Mouse (Mus musculus) cerebellum, postnatal 25 days (tissue): Measurements from ENCODE around the gene Rpl10a.
"Not testable (repeated sequence)": the region's sequence is repeated elsewhere in the genome, so short reads cannot be mapped to it uniquely, and the experiment has no call there.

Experiments
- DNase-seq, 2 experiments: peaks; one replicate each; pipeline ENCODE4 v3.0.0; 2021; ENCODE audit warnings: mixed read lengths in 2 of 2

Gene Rpl10a

DNA sequence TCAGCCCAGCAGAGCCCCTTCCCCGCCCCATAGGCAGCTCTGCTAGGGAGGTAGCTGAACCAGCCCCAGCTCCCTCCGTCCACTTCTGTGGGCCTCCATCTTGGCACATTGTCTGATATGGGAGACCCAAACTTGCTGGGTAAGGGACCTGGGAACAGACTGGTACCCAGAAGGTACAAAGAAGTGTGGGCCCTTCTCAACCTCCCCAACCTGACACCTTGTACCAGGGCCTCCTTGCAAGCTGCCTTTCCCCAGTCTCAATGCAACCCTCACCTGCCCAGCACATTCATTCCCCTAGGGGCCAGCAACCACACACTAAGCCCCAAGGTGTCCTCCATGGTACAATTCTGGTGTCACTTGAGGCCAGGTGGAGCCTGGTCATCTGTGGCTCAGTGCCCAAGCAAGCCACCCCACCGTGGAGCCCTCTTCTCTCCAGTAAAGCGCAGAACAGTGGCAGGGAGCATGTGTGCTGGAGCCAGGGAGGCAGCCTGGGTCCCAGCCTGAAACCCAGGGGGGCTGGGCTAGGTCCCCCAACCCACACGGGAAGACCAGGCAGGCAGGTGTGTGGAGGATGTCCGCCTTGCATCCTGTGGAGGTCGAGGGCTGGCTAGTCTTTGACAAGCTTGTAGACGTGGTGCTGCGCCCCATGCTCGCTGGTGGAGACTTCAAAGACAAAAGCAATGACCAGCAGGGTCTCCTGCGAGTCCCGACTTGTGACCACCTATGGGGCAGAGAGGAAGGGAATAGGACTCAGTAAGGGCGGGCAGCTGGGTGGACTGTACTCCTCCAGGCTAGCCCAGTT, 4.0 kb downstream of the Rpl10a start:
- peak in 1 of 2 experiments; percentile 33 for DNase-seq

DNA sequence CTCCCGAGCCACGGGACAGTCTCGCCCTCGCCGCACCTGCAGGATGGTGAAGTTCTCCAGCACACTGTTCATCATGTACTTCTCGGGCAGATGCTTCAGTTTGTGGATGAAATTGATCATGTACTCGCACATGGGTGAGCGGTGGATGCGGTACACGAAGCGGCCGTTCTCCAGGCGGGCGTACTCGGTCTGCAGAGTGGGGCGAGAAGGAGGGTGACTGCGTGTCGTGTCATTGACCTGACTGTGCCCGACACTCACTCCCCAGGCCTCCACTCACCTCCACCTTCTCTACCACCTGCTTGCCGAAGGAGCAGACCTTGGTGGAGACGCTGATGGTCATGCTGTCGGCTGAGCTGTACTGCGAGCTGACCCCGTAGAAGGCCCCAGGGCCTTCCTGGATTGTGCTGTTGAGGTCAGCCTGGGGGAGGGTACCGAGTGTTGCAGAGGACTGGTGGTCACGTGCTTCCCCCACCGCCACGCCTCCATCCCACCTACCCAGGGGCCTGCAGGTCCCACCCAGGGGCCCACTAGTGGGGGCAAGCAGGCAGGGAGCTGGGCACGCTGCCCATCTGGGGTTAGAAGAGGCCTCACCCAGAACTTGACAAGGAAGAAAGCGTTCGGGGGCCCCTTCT, 4.8 kb downstream of the Rpl10a start:
- DNase-seq, result no peak

DNA sequence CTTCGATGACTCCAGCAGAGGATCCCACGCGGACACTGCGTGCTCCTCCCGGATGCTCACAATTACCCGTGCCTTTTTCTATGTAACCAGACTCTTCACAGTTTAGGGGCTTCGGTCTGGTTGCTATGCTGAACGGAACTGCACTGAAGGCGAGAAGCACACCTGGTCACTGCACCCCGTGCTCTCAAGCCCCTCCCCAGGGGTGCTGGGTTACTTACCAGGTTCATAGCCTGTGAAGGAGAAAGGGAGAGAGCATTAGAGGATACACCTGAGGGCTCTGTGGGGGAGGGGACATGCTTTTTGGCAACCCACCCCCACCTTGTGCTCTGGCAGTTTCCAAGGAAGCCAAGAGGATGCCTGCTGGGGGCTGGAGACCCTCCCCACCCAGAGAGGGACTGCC, 7.0 kb downstream of the Rpl10a start:
- no peak for DNase-seq

DNA sequence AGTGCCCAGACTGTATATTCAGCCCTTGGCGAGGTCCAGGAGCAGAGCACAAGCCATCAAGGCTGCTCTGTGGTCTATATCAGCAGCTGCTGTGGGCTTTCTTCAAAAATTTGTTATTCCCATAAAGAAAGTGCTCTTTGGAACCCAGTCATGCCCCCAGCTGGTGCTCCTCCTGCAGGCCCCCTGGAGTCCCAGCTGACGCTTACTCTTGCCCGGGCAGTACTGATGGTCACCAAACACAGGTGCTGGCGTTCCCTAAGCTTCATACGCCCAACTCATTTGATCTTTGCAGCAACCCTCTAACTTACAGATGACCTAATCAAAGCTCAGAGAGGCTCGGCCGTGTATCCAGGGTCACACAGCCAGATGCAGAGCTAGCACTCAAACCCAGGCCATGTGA, 9.3 kb downstream of the Rpl10a start:
- DNase-seq, result no peak

DNA sequence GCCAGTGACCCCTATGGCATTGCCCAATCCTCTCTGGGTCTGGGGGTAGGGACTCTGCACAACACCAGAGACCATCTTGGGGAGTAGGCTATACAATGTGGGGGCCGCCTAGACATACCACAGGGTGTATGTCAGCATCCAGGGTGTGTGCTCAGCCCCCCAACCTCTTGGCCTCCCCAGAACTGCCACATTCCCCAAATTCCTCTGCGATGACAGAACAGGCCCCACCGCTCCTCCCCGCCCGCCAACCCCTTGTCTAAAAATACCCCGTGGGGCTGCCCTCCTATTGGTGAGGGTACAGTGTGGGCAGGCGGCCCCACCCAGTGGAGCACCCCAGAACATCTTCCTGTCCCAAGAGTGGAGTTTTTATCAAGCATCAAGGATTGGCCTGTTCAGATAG, 12.3 kb downstream of the Rpl10a start:
- no peak for DNase-seq

DNA sequence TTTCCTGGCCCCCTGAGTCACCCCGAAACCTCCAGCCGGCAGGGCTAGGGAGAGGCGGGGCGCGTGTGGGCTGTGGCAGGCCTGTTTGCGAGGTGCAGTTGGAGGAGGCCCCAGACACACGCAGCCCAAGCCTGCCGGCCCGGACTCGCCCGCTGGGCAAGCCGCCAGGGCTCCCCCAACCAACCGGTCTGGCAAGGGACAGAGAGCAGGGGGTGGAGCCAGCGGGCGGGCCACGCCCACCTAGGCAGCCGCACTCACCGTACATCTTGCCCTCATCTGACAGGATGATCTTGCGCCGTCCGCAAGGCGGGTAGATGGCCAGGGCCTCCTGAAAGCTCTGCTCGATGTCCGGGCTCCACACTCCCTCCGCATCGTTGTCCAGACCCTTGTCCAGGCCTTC, 12.8 kb downstream of the Rpl10a start:
- peak; percentile 51 to 73 for DNase-seq

DNA sequence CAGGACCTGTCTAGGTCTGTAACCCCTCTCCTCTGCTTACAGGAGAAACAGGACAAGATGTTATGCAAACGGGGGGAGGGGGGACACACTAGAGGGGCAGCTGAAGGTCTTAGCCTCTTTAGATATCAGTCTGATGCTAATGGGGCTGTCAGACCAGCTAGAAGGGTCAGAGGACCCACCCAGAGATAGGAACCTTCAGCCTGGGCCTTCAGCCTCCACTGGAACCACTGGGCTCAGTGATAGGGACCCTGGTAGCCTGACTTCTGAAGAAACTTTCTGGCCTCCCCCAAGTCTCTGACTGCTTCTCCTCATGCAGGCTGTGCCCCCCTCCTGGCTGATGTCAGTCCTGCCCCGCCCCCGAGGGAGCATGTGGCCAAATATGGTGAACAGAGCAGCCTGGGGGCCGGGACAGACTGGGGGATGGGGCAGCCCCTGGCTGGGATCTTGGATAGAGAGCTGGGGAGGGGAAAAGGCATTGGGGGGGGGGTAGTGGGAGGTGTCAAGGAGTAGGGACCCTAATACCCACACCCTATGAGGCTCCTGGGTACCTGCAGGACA, 15.9 kb downstream of the Rpl10a start:
- no peak for DNase-seq

DNA sequence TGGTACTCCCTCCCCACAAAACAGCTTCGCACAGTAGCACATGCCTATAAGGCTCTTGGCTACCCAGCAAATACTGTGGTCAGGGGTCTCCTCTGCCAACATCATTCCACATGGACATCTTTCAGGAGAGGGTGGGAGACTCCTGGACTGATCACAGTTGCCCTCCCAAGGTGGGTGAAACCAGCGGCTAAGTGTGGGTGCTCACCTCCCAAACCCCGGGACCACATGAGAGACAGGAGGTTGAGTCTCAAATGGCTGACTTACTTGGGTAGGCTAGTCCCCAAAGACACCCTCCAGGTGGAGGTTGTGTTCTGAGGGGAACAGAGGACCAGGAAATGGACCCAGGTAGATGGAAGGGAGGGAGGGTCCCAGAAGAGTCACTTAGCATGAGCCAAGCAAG, 16.4 kb downstream of the Rpl10a start:
- DNase-seq, result no peak

DNA sequence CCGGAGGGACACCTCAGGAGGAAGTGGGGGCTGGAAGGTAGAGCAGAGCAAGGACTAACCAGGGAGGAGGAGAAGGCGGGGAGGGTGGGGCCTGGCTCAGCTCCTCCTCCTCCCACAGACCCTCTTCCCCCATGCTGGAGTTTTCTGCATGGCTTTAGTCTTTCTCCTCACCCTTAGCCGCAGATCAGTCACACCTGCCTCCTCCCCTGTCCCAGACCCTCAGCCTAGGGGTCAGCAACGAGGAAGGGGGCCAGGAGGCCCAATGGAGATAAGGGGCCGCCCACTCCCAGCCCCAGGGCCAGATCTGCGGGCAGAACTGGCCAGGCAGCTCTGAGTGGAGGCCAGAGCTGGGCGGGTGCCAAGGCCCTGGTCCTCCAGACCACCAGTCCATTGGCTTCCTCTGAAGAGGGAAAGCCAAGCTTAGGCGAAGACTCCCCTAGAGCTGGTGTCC, 17.0 kb downstream of the Rpl10a start:
- DNase-seq, result no peak

DNA sequence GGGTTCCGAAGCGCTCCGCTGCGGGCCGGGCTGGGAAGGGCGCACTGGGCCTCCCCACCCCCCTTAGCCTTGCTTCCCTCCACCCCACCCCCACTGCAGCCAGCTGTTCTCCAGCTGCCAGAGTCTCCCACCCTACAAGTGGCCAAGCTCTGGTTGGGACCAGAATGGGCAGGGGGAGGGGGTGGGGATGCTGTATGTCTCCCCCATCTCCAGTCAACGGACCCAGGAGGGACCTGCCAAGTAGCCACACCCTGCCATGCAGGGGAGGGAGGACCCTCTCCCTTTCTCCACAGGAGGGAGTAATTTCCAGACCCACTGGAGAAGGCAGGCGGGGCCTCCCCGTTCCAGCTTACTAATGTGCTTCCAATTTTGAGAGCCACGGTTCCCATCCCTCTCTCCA, 17.6 kb downstream of the Rpl10a start:
- no peak for DNase-seq

DNA sequence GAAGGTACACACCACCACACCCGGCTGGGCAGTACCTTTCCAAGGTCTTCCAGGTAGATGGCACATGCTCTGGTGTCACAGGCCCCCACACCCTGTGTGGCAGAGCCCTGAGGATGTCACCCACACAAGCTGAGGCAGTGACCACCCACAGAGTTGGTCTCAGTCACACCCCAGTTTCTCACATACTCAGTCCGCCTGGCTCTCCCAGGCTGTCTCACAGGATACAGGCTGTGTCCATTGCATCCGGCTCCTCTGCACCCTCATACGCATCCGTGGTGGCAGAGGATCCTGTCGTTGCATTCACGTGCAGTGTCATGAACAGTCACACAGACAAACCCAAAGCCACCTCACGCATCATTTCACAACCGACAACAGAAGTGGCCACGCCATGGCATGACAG, 19.1 kb downstream of the Rpl10a start:
- no peak for DNase-seq

DNA sequence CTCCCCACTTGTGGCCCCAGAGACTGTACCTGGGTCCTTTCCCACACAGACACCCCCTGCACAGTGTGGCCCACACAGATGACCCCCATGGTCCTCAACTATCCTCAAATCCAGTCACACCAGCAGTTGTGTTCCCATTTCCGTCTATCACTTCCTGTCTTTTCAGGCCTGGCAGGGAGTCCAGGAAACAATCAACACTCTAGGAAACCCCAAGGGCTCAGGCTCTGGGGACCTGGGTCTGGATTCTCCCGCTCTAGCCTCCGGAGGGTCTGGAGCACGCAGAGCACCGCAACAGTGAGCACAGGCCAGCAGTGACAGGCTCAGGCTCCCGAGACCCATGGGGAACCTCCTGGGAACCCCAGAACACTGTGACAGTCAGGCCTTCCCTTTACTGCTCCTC, 19.9 kb downstream of the Rpl10a start:
- DNase-seq, result no peak

DNA sequence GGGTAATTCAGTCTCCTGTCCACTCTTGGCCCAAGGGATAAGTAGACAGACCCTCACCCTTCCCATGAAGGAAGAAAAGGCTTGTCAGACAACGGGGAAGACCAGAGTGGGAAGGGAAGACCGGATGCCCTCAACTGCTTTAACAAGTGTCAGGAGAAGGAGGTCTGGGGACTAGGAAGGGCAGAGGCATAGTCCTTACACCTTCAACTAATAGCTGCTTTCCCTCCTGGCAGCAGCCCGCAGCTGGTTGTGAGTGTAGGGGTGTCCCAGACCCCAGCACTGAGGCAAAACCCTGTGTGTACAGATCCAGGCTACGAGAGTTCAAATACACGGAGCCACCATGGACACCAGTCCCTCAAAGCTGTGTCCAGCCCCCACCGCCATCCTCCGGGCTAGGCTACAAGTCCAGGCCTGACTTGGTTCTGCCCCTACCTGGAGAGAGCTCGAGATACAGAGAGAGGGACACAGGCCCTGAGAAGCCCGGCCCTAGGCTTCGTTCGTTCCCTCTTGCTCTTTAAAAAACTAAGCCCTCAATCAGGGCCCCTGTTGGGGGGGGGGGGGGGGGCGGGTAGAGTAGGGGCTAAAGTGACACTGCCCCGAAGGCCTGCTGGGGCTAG, 21.1 kb downstream of the Rpl10a start:
- no peak for DNase-seq

DNA sequence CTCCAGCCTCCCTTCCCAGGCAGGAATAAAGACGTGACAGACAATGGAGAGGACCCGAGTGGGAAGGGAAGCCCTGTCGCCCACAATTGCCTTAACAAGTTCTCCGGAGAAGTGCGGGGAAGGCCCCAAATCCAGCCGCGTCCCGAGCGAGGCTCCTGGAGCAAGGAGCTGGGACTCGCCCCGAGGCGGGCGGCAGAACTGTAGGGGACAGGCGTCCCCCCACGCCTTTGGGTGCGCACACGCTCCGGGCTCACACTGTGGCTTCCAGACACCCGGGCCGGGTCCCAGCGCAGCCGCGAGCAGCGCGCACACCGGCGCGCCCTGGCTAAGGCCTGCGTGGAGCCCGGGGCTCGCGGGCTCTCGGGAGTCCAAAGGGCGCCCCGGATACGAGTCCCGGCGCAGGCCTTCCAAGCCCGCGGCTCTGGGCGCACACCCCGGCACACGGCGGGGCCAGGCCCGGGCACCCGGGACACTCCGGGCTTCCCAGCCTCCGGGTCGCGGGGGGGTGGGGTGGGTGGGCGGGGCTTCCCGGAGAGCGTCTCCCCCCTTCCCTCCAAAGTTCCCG, 21.7 kb downstream of the Rpl10a start:
- DNase-seq, result no peak

DNA sequence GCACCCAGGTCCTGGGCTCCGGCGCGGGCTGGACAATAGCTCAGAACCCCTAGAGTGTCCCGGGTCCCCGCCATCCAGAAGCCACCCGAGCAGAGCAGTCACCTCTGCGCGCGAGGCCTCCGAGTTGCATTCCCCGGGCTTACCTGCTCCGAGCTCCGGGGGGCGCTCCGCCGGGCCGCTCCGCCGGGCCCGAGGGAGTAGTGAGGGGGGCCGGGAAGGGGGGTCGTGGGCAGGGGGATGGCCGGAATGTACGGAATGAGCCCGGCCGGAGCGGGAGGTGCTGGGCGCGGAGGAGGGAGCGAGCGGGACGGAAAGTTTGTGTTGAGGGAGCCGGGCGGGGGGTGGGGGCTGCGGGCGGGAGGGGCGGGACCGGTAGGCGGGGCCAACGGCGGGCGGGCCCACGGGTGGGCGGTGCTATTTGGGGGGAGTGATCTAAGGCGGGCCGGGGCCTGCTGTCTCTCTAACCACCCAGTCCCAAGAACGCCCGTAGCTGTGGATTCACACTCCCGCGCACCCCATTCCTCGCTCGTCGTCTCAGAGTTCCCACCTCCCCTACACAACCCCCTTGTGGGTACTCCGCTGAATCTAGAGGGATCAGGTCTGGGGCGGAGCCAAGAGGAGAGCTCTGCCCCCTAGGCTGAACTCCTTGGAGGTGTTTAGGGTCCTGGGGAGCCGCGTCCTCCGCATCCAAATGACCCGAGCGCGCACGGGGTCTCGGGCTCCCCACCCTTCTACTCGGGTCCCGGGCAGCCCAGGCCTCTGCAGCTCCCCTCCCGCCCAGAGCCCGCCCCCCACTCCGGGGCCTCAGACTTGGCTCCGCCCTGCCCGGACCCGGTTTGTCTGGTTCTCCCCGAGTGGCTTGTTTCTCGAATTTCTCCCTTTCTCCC, 22.4 kb downstream of the Rpl10a start, which contains the start of gene Tead3:
Gene Tead3 (minus strand): TSS at position 352 of the 887 bp plus-strand sequence.
- peak in 1 of 2 experiments; percentile 51 for DNase-seq

DNA sequence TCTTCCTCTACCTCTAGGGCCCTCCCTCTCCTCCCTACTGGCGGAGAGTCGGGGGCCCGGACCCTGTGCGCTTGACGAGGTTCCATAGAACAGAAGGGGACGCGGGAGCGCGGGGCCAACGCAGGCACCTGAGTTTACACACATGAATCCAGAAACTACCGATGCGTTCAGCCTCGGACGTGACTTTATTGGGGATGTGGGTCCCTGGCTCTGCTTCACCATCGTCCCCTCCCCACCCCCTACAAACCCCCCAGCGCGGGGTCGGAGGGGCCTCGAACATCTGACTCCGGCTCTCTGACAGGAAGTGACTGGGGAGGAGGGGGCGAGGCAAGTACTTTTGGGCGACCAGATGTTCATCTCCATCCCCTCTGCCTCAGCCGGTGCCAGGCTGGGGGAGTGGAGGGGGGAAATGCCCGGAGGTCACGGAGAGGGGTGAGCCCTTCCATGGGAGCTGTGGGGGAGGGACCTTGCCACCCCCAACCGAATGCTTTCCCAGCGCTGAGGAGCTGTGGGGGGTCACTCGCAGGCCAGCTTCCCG, 23.2 kb downstream of the Rpl10a start:
- no peak for DNase-seq

DNA sequence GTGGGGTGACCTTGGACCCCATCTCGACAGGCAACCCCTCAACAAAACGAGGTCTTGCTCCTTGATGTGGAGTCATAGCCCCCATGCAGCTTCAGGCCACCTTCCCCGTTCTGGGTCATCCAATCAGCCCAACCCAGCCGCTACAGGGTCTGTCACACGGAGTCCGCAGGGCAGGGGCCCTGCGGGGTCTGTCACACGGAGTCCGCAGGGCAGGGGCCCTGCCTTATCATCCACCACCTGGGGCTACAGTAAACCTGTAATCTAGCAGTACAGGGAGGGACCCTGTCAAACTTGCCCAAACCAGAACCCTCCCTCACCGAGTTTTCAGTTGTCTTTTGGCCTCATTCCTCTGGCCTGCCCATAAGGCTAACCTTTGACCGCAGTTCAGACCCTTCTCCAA, 23.7 kb downstream of the Rpl10a start:
- no peak for DNase-seq

DNA sequence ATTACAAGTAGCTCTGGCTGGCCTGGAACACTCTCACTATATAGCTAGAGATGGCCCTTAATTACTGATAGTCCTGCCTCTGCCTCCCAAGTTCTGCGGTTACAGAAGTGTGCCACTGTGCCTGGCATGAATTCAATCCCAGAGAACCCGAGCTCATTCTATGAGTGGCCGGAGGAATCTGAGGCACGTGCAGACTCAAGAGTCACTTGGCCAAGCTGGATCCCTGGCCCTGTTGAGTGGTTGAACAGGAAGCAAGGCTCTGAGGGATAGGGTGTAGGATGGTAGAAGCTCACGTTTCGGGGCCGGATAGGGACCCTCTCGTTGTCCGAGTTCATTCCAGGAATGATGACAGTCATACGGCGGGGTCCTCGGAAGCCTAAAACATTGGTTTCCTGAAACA, 27.6 kb downstream of the Rpl10a start:
- DNase-seq, result no peak

DNA sequence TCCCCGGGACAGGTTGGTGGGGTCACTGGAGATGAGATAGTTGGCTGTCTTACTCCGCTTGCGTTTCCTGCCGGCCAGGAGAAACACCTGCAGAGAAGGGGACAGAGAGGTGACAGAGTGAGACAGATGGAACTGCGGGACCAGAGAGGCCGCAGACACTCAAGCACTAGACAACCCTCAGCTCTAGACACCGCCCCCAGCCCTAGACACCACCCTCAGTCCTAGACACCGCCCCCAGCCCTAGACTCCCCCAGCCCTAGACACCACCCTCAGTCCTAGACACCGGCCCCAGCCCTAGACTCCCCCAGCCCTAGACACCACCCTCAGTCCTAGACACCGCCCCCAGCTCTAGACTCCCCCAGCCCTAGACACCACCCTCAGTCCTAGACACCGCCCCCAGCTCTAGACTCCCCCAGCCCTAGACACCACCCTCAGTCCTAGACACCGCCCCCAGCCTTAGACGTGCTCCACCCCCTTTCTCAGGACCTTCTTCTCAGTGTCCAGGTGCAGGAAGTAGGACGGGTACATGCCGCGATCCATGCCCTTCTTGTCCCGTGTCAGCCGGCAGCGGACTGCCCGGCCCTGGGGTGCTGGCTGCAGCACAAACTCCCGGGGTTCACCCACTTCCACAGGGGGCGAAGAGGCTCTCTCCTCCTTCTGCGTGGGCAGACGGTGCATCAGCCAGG, 30.4 kb downstream of the Rpl10a start:
- not testable (repeated sequence) for DNase-seq

DNA sequence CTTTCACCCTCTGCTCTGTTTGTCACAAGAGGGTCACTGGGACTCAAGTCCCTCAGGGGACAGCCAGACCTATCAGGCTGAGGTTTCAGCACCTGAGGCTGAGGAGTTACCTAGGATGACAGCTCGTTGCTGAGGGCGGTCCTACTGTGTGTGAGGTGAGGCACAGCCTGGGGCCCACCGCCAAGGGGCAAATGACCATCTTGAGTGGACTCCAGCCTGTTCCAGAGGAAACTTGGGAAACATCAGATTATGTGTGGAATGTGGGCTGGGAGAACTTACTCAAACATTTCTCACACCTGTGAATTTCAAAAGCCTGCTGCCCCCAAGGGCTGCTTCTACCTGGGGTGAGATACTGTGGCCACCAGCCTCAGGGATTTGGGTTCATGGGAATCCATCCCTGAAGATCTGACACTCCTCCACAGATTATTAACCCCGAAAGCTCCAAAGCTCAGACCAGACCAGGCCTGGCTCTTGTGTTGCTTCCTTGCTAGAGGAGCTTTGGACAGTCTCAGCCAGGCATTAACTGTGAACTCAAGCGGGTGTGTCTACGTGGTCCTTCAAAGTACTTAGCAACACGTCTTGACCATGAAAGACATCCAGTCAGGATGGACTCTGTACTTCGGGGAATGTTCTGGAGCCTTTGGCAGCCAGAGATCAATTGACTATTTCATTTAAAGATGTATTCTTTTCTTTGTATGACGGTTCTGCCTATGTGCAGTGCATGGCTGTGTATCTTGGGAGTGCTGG, 32.4 kb downstream of the Rpl10a start:
- no peak for DNase-seq
